Mouse (Mus musculus) intestine, embryonic 16.5 days (tissue): ENCODE data around the gene Ubr1. TPM values are rescaled to one million over a fixed set of nuclear protein-coding genes. Genes with fewer than 3 reads are reported as not detected.
"Not testable (repeated sequence)": the region's sequence is repeated elsewhere in the genome, so short reads cannot be mapped to it uniquely, and the experiment has no call there.

Source experiments
- ATAC-seq: fragments of 200-750 bp; cut with Nextera tagmentation; 2 replicates; pipeline ENCODE4 v1.8.0; 2017; ENCODE audit warnings: moderate TSS enrichment, moderate library complexity
- H3K27ac ChIP-seq: fragments of 300-500 bp; sonication (generic); 2 replicates; pipeline ENCODE4 v1.5.1; 2014; ENCODE audit warnings: mild to moderate bottlenecking, low read length
- H3K27me3 ChIP-seq: fragments of 300-500 bp; sonication (generic); replicated peaks from 2 replicates; pipeline ENCODE4 v1.6.1; 2014; ENCODE audit warnings: low read length, control low read depth, mixed read lengths; ENCODE audit not compliant: control insufficient read depth, insufficient read depth
- H3K36me3 ChIP-seq: fragments of 300-500 bp; sonication (generic); 2 replicates; pipeline ENCODE4 v1.6.1; 2014; ENCODE audit warnings: low read length, control low read depth; ENCODE audit not compliant: control insufficient read depth, insufficient read depth
- H3K4me1 ChIP-seq: fragments of 300-500 bp; sonication (generic); 2 replicates; pipeline ENCODE4 v1.6.1; 2014; ENCODE audit warnings: low read length, control low read depth, mixed read lengths; ENCODE audit not compliant: control insufficient read depth, insufficient read depth
- H3K4me2 ChIP-seq: fragments of 300-500 bp; sonication (generic); 2 replicates; pipeline ENCODE4 v1.6.1; 2014; ENCODE audit warnings: low read depth, low read length, control low read depth
- H3K4me3 ChIP-seq: fragments of 300-500 bp; sonication (generic); 2 replicates; pipeline ENCODE4 v1.5.1; 2014; ENCODE audit warnings: mild to moderate bottlenecking, low read length
- H3K9ac ChIP-seq: fragments of 300-500 bp; sonication (generic); 2 replicates; pipeline ENCODE4 v1.6.1; 2014; ENCODE audit warnings: low read depth, low read length
- H3K9me3 ChIP-seq: fragments of 300-500 bp; sonication (generic); 2 replicates; pipeline ENCODE4 v1.6.1; 2016; ENCODE audit warnings: low read length, control low read depth; ENCODE audit not compliant: control insufficient read depth
- WGBS: fragments of 180-500 bp; shearing (Covaris S2); extraction: QIAGEN DNeasy Blood & Tissue Kit; methylation state at CpG from one replicate; pipeline ENCODE4 v1.1.7; 2014; 5-methylcytosine and 5-hydroxymethylcytosine counted together
- polyA plus RNA-seq: library from polyadenylated mRNA; unstranded; fragments of >200 nt; fragmentation: Nextera tagmentation; extraction: Ambion mirVana; gene quantifications from 2 replicates; pipeline ENCODE4 v1.2.1, GENCODE M21; 2015

Ubr1 gene
- polyA plus RNA-seq, 1 experiment from 2014 or later: 16.2 TPM

DNA sequence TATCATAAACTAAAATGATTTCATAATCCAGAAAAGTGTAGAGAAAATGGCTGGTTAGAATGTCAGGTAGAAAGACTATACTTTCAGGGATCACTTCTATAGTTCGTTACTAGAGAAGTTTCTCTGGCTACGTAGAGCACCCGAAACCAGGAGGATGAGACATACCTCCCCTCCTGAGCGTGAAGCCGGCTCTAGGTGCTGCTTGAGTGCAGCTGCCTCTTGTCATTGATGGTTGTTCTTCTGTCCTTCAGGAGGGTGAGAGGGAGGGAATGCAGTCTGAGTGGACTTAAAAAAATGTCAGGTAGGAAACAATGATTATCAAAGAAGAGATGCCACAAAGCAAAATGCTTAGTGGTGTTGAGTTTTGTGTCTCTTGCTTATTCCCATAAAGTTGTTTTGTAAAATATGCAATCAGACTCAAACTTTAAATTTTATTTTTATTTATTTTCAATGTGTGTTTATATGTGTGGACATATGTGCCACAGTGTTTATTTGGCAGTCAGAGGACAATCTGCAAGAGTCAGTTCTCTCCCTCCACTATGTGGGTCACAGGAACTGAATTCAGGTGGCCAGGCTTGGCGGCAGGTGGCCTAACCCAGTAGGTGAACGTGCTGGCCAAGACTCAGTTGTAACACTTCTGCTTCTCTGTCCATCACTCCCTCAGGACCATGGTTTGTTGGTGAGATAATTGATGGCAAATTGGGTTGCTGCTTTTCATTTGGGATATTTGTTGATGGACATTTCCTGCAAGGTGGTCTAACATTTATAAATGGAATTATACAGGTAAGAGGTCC is 33.7 kb upstream of the Ubr1 start:
- 86% methylated on average over 7 of the region's 7 CpGs for WGBS

DNA sequence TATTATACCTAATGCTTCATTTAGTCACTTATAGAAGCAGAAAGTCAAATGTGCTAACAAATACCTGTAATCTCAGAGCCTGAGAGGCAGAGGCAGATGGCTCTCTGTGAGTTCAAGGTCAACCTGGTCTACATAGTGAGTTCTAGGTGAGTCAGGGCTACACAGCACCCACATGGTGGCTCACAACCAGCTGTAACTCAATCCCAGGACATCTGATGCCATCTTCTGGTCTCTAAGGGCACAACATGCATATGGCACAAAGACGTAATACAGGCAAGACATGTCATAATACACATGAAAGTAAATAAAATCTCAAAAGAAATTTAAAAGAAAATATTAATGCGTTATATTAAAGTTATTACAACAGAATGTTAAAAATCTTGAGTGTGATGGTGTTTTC is 33.1 kb upstream of the Ubr1 start:
- WGBS: 73% methylated on average over 2 of the region's 2 CpGs
- no peak overlapping the region for H3K4me2 ChIP-seq
- H3K36me3 ChIP-seq: no peaks in the 10 kb centered on the region
- H3K4me1 ChIP-seq: no peaks in the 10 kb centered on the region
- ATAC-seq: no peak
- H3K9ac ChIP-seq: no peak overlapping the region
- H3K4me3 ChIP-seq: no peak overlapping the region
- no peak overlapping the region for H3K27ac ChIP-seq
- no peaks in the 10 kb centered on the region for H3K9me3 ChIP-seq
- H3K27me3 ChIP-seq: no peaks in the 10 kb centered on the region

More for the DNA sequence above, 33.7 kb upstream of the Ubr1 start:
- Histone ChIP-seq H3K36me3 (no peaks in the 10 kb centered on the region), H3K4me3 (no peak overlapping the region), H3K9ac (no peak overlapping the region), H3K4me1 (no peaks in the 10 kb centered on the region), H3K27me3 (no peaks in the 10 kb centered on the region), H3K9me3 (no peaks in the 10 kb centered on the region), H3K4me2 (no peak overlapping the region), H3K27ac (no peak overlapping the region)
- ATAC-seq: no peak

DNA sequence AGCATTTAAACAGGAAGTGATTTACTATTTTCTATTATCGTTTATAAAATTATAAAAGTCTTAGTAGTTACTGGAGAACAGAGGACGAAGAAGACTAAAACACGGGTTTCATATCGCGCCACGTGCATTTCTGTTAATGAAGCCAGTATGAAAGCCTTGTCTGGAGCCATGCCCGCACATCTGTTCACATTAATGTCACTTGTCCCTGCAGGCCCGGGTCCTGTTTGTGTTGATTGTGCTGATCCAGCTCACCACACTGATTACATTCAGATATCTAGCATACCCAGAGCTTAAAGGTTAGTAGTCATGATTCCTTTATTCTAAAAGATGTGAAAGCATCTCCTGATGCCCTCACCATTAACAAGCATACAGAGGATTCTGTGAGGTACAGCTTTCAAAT is 28.3 kb upstream of the Ubr1 start:
- H3K27me3 ChIP-seq: no peaks in the 10 kb centered on the region
- no peak overlapping the region for H3K4me3 ChIP-seq
- no peaks in the 10 kb centered on the region for H3K4me1 ChIP-seq
- H3K27ac ChIP-seq: no peak overlapping the region
- H3K9ac ChIP-seq: no peak overlapping the region
- ATAC-seq: no peak
- no peaks in the 10 kb centered on the region for H3K9me3 ChIP-seq
- H3K36me3 ChIP-seq: no peaks in the 10 kb centered on the region
- H3K4me2 ChIP-seq: no peak overlapping the region
- WGBS: 87% methylated on average over 8 of the region's 8 CpGs

DNA sequence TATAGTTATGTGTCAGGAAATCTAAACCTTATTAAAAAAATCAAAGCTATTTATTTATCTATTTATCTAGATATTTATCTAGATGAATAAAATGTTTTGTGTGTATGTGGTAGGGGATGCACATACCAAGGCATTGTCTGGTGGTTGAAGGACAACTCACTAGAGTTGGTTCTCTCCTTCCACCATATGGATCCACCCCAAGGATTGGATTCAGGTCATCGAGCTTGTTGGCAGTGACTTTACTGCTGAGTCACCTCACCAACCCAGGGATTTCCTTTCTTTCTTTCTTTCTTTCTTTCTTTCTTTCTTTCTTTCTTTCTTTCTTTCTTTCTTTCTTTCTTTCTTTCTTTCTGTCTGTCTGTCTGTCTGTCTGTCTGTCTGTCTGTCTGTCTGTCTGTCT is 26.1 kb upstream of the Ubr1 start:
- H3K4me1 ChIP-seq, H3K36me3 ChIP-seq, ATAC-seq, H3K27ac ChIP-seq, H3K4me3 ChIP-seq, H3K9me3 ChIP-seq, H3K4me2 ChIP-seq, H3K27me3 ChIP-seq, H3K9ac ChIP-seq: not testable (repeated sequence)
- 78% methylated on average over 1 of the region's 1 CpGs for WGBS

DNA sequence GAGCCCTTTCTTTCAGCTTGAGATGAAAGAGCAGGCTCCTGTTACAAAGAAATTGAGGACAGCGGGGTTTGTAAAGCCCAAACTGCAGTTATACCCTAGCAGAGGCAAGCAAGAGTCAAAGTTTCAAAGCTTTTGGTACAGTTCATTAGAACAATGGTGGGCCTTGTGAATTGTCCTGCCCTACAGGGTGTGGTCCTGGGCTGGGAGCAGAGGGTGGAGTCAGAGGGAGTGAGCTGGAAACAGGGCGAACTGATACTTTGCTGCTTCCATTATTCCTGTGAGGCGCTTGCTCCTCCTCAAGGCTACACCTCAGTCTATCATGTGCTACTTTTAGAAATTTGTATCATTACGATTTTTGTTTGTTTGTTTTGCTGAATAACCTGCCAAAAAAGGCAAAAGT is 20.7 kb upstream of the Ubr1 start:
- Histone ChIP-seq H3K9me3 (no peaks in the 10 kb centered on the region), H3K27ac (no peak overlapping the region), H3K4me3 (no peak overlapping the region), H3K9ac (no peak overlapping the region), H3K27me3 (no peaks in the 10 kb centered on the region), H3K36me3 (no peaks in the 10 kb centered on the region), H3K4me1 (no peaks in the 10 kb centered on the region), H3K4me2 (no peak overlapping the region)
- 77% methylated on average over 4 of the region's 4 CpGs for WGBS
- ATAC-seq: no peak

DNA sequence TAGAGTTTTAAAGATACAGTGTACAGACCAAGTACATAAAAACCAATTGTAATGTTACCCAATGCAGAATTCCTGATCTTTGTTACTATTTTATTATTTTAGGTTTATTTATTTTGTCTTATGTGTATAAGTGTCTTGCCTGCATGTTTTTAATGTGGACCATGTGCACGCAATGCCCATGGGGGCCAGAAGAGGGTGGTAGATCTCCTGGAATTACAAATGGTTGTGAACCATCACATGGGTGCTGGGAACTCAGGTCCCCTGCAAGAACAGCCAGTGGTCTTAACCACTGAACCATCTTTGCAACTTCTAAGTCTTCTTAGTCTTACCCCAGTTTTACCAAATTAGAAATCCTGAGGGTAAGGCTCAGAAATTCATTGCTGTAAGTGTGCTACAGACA is 14.7 kb upstream of the Ubr1 start:
- Histone ChIP-seq H3K9ac (no peak overlapping the region), H3K4me2 (no peak overlapping the region), H3K9me3 (no peaks in the 10 kb centered on the region), H3K27ac (no peak overlapping the region), H3K4me3 (no peak overlapping the region), H3K27me3 (no peaks in the 10 kb centered on the region), H3K4me1 (no peaks in the 10 kb centered on the region), H3K36me3 (no peaks in the 10 kb centered on the region)
- ATAC-seq: no peak
- 94% methylated on average over 1 of the region's 1 CpGs for WGBS

DNA sequence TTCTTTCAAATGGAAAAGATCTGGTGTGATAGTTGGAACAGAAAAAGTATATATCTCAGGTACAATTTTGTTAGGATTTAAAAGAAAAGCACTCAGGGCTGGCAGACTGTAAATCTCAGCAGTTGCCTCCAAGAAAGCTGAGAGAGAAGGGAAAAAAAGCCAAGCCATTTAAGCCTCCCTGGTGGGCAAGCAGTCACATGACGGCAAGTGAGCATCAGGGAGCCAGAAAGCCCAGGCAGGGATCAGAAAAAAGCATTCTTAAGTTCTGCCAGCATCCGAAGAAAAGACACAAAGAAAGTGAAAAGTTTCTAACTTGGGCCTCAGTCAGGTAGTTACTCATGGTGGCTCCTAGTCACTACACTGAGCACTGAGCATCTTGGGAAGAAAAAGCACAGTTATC is 13.1 kb upstream of the Ubr1 start:
- H3K4me2 ChIP-seq: no peak overlapping the region
- no peak overlapping the region for H3K4me3 ChIP-seq
- no peaks in the 10 kb centered on the region for H3K9me3 ChIP-seq
- no peaks in the 10 kb centered on the region for H3K36me3 ChIP-seq
- 41% methylated on average over 2 of the region's 2 CpGs for WGBS
- no peaks in the 10 kb centered on the region for H3K27me3 ChIP-seq
- no peak overlapping the region for H3K27ac ChIP-seq
- no peak for ATAC-seq
- H3K4me1 ChIP-seq: no peaks in the 10 kb centered on the region
- no peak overlapping the region for H3K9ac ChIP-seq

DNA sequence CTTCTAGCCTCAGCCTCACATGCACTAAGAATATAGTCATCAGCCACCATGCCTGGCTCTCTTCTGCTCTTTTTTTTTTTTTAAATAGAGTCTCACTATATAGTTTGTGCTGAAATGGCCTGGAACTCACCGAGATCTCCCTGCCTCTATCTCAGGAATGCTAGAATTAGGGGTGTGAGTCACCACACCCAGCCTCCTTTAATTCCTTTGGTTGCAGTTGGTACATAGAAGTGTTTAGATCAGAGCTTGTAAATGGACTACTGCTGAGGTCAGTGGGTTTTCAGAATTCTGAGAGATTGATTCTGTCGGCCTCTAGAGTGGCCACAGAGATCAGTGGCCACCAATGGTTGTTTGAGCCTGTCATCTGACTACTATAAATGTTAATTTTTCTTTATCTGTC is 10.3 kb upstream of the Ubr1 start:
- Histone ChIP-seq H3K4me2 (no peak overlapping the region), H3K36me3 (no peaks in the 10 kb centered on the region), H3K27me3 (no peaks in the 10 kb centered on the region), H3K4me1 (no peaks in the 10 kb centered on the region), H3K4me3 (no peak overlapping the region), H3K27ac (no peak overlapping the region), H3K9me3 (no peaks in the 10 kb centered on the region), H3K9ac (no peak overlapping the region)
- ATAC-seq: no peak
- 50% methylated on average over 2 of the region's 2 CpGs for WGBS

DNA sequence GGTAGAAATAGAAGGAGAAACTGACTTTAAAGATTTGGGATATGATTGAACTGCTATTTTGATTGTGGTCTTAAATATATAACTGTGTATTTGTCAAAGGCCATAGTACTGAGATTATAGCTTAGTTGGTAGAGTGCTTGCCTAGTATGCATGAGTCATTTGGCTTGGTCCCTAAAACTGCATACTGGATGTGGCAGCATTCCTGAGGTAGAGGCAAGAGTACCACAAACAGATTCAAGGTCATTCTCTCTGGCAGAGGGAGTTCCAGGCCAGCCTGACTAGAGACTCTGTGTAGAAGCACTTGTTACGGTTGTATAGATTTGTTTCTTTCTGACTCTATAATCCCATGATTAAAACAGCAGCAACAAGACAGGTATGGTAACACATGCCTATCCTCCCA is 9.3 kb upstream of the Ubr1 start:
- no peak for ATAC-seq
- no peak overlapping the region for H3K27ac ChIP-seq
- H3K4me1 ChIP-seq: no peaks in the 10 kb centered on the region
- no peaks in the 10 kb centered on the region for H3K27me3 ChIP-seq
- H3K9me3 ChIP-seq: no peaks in the 10 kb centered on the region
- H3K4me3 ChIP-seq: no peak overlapping the region
- H3K4me2 ChIP-seq: no peak overlapping the region
- WGBS: 90% methylated on average over 1 of the region's 1 CpGs
- H3K36me3 ChIP-seq: no peaks in the 10 kb centered on the region
- no peak overlapping the region for H3K9ac ChIP-seq

DNA sequence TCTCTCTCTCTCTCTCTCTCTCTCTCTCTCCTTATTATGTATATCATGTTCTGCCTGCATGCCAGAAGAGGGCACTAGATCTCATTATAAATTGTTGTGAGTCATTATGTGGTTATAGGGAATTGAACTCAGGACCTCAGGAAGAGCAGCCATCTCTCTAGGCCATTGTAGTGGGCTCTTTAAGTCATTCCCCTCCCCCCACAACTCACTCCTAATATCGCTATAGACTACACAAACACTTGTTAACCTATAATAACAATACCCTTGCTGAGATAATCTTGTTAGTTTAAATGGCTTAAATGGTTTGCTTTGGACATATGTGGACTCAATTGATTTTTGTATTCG is 8.2 kb upstream of the Ubr1 start:
- no peaks in the 10 kb centered on the region for H3K9me3 ChIP-seq
- no peak for ATAC-seq
- no peaks in the 10 kb centered on the region for H3K27me3 ChIP-seq
- no peaks in the 10 kb centered on the region for H3K4me1 ChIP-seq
- 43% methylated on average over 2 of the region's 2 CpGs for WGBS
- no peaks in the 10 kb centered on the region for H3K36me3 ChIP-seq
- H3K4me2 ChIP-seq: no peak overlapping the region
- H3K9ac ChIP-seq: no peak overlapping the region
- no peak overlapping the region for H3K4me3 ChIP-seq
- H3K27ac ChIP-seq: no peak overlapping the region
